Mouse (Mus musculus) G1E (cell line): ENCODE results near the gene Emc10. TPM values are rescaled to one million over a fixed set of nuclear protein-coding genes. Genes with fewer than 3 reads are reported as not detected.

Experiments
- ATAC-seq: 2 replicates; pipeline ENCODE4 v1.8.0; 2016; ENCODE audit warnings: mild to moderate bottlenecking; ENCODE audit not compliant: insufficient number of reproducible peaks, poor library complexity, low FRiP score, severe bottlenecking; ENCODE audit errors: extremely low read depth
- DNase-seq: peaks from one replicate; pipeline ENCODE4 v3.0.0; 2012; ENCODE audit warnings: low spot score
- H3K27me3 ChIP-seq: 2 replicates; pipeline ENCODE4 v1.6.1; 2012; ENCODE audit warnings: mild to moderate bottlenecking, low read length, inconsistent platforms; ENCODE audit not compliant: insufficient read depth
- H3K36me3 ChIP-seq: replicated peaks from 2 replicates; pipeline ENCODE3; 2012; ENCODE audit warnings: mild to moderate bottlenecking, inconsistent platforms
- H3K4me1 ChIP-seq: 2 replicates; pipeline ENCODE4 v1.6.1; 2012; ENCODE audit warnings: low read depth, low read length, inconsistent platforms, mixed read lengths; ENCODE audit not compliant: insufficient read depth
- H3K4me3 ChIP-seq: 2 replicates; pipeline ENCODE4 v1.5.1; 2012; ENCODE audit warnings: low read depth, mild to moderate bottlenecking, inconsistent platforms, low read length, moderate library complexity, mixed read lengths
- H3K9me3 ChIP-seq: replicated peaks from 2 replicates; pipeline ENCODE4 v1.6.1; 2012; ENCODE audit warnings: inconsistent platforms
- CTCF ChIP-seq: IDR thresholded peaks from 2 replicates; pipeline ENCODE4 v1.5.1; 2012; ENCODE audit warnings: low read depth, low read length, inconsistent platforms, mixed read lengths
- GATA1 ChIP-seq: IDR thresholded peaks from 2 replicates; pipeline ENCODE4 v1.6.1; 2012; ENCODE audit warnings: borderline replicate concordance, low read length, inconsistent platforms, mixed read lengths
- GATA2 ChIP-seq: IDR thresholded peaks from 2 replicates; pipeline ENCODE4 v1.6.1; 2012; ENCODE audit warnings: low read depth, low read length, inconsistent platforms, borderline replicate concordance
- POLR2AphosphoS5 ChIP-seq: IDR thresholded peaks from 2 replicates; pipeline ENCODE4 v1.6.1; 2012; ENCODE audit warnings: low read depth, low read length, inconsistent platforms; ENCODE audit not compliant: insufficient replicate concordance
- TAL1 ChIP-seq: conservative IDR thresholded peaks from 2 replicates; pipeline ENCODE4 v1.6.1; 2012; ENCODE audit warnings: low read depth, low read length, inconsistent platforms, mixed read lengths
- polyA plus RNA-seq: library from polyadenylated mRNA; stranded (reverse); fragments of >175 nt; gene quantifications from 2 replicates; pipeline ENCODE4 v1.2.3, GENCODE M21; 2012
- total RNA-seq, 2 experiments: library from RNA; stranded (forward) in 1 of 2; stranded (reverse) in 1 of 2; fragments of 200-1000 nt in 1 of 2; fragments of >200 nt in 1 of 2; fragmentation: Nextera tagmentation in 1 of 2; gene quantifications; 2 replicates each; pipeline ENCODE4 v1.2.3; 2014 to 2017

The Emc10 gene
- total and polyA plus RNA-seq, 3 experiments = 19.0 to 147 (median 33.3) TPM

DNA sequence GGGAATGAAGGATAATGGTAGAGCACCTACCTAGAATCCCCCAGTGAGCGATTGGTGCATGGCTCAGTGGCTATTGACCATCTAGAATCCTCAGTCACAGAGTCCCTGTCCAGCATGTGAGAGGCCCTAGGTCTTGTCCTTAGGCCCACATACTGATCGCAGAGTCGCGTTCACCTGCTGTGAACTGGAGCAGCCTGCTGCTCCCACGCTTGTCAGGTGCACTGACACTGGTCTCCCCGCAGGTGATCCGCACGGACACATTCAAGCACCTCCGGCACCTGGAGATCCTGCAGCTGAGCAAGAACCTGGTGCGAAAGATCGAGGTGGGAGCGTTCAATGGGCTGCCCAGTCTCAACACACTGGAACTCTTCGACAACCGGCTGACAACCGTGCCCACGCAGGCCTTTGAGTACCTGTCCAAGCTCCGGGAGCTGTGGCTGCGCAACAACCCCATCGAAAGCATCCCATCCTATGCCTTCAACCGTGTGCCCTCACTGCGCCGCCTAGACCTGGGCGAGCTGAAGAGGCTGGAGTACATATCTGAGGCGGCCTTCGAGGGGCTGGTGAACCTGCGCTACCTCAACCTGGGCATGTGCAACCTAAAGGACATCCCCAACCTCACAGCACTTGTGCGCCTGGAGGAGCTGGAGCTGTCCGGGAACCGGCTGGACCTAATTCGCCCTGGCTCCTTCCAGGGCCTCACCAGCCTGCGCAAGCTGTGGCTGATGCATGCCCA is 35.4 kb downstream of the Emc10 start:
- TF ChIP-seq GATA2 (no peak), CTCF (no peak), TAL1 (no peak), GATA1 (no peak), POLR2AphosphoS5 (no peak)
- Histone ChIP-seq H3K4me1 (peaks cover 7% of the 10 kb centered on the region), H3K36me3 (no peaks in the 10 kb centered on the region), H3K4me3 (no peak overlapping the region), H3K9me3 (peaks cover 12% of the 10 kb centered on the region; the same call in 1 of the 2 replicates), H3K27me3 (peaks cover 28% of the 10 kb centered on the region; the same call in 1 of the 2 replicates)
- ATAC-seq (no peak), DNase-seq (no peak)

DNA sequence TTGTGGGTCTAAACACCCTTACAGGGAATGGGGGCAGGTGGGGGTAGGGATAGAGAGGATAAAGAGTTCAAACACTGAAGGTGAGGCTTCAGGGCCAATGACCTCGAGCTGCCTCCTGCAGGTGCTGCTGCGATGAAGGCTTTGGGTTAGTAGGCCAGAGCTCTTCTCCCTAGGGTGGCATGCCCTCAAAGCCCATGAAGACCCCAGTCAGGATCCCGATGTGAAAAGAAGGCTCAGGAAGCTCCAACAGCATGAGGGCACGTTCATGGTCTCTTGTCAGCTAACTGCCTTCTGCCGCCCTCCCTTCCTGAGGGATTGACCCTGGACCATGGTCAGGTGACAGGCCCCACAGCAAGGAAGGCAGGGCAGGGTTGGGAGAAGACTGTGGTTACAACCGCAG is 36.3 kb downstream of the Emc10 start:
- Histone ChIP-seq H3K9me3 (peaks cover 12% of the 10 kb centered on the region; the same call in 1 of the 2 replicates), H3K4me3 (no peak overlapping the region), H3K4me1 (peaks cover 7% of the 10 kb centered on the region), H3K36me3 (no peaks in the 10 kb centered on the region), H3K27me3 (peaks cover 28% of the 10 kb centered on the region; the same call in 1 of the 2 replicates)
- TF ChIP-seq GATA2 = no peak
- TF ChIP-seq TAL1 = no peak
- no peak for TF ChIP-seq GATA1
- TF ChIP-seq POLR2AphosphoS5 = no peak
- no peak for TF ChIP-seq CTCF
- DNase-seq = no peak
- ATAC-seq = no peak

- Histone ChIP-seq H3K4me1 (peaks cover 5% of the 10 kb centered on the region), H3K4me3 (no peak overlapping the region), H3K9me3 (peaks cover 2% of the 10 kb centered on the region; the same call in 1 of the 2 replicates), H3K27me3 (peaks cover 30% of the 10 kb centered on the region; the same call in 1 of the 2 replicates), H3K36me3 (no peaks in the 10 kb centered on the region)
- no peak for TF ChIP-seq GATA2
- TF ChIP-seq GATA1 = no peak
- TF ChIP-seq TAL1 = no peak
- TF ChIP-seq CTCF = no peak
- TF ChIP-seq POLR2AphosphoS5 = no peak
- ATAC-seq = no peak
- no peak for DNase-seq
Observed at GRCm38 (mm10) chr7:44456302-44456701, 40.0 kb downstream of the Emc10 start.

DNA sequence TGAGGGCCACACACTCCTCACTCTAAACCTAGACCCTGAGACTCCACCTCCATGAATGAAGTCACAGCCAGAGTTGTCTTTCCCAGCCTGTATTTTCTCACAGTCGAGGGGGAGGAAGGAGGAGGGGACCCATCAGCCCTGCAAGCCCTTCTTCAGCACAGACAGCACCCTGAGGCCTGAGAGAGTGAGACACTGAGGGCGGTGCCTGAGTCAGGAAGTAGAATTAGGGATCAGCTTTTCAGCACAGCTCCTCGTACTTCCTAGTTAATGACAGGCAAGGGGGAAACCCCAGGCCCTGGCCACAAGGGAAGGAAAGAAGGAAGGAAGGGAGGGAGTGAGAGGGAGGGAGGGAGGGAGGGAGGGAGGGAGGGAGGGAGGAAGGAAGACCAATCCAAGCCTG is 43.1 kb downstream of the Emc10 start:
- Histone ChIP-seq H3K4me1 (peaks cover 5% of the 10 kb centered on the region), H3K27me3 (peaks cover 17% of the 10 kb centered on the region; the same call in 1 of the 2 replicates), H3K36me3 (no peaks in the 10 kb centered on the region), H3K9me3 (no peaks in the 10 kb centered on the region), H3K4me3 (no peak overlapping the region)
- TF ChIP-seq GATA1 (no peak), TAL1 (no peak), POLR2AphosphoS5 (no peak), CTCF (no peak), GATA2 (no peak)
- no peak for ATAC-seq
- DNase-seq = no peak

DNA sequence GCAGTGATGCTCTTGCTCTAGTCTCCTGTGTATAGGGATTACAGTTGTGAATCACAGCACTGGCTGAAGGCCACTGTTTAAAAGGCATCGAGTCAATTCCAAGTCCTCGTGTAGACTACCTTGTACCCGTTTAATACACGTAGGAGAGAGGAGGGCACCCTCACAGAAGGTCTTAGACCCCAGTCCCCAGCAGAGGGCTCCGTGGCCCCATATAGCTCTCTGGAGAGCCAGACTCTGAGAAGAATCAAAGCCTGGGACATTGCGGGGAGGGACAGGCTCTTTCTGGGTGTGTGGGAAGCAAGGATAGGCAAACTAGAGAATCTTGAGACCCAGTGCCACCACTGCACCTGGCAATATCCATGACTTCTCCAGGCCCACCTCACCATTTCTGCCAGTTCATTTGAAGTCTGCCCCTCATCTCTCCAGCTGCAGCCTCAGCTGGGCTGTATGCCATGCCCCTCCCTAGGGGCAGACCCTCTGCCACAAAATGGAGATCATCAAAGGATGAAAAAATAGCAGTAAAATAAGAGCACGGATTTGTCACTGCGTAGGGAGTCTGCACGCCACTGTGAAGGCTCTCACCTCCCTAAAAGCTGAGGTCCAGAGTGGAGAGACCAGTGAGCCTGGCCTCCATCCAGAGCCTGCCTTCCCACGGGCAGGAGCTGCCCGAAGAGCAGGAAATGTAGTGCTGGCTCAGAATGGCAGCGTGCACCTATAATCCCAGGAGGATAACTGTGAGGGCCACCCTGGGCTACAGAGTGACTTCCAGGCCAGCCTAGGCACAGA is 50.1 kb downstream of the Emc10 start:
- H3K4me1 ChIP-seq = no peaks in the 10 kb centered on the region; the same call in 1 of the 2 replicates
- no peaks in the 10 kb centered on the region for H3K9me3 ChIP-seq
- peaks cover 38% of the 10 kb centered on the region; the same call in 1 of the 2 replicates for H3K27me3 ChIP-seq
- H3K4me3 ChIP-seq = no peak overlapping the region
- H3K36me3 ChIP-seq = no peaks in the 10 kb centered on the region
- ATAC-seq = no peak
- no peak for DNase-seq
- TF ChIP-seq TAL1 (no peak), GATA1 (no peak), GATA2 (no peak), CTCF (no peak), POLR2AphosphoS5 (no peak)

DNA sequence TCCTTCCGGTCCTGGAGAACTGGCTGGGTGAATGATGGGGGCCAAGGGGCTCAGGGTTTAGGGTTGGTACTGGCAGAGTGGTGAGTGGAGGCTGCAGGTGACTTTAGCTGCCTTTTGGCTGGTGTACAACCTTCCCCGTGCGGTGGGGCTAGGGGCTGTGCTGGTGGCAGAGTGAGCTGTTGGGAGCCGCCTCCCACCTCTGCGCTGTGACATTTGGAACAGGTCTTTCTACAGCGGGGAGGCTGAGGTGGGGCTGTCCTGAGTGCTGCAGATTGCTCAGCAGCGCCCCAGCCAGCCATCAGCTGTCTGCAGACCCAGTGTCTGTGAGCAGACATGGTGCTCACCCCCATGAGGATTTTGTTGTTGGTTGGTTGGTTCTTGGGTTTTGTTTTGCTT is 50.8 kb downstream of the Emc10 start:
- DNase-seq = no peak
- Histone ChIP-seq H3K36me3 (no peaks in the 10 kb centered on the region), H3K27me3 (peaks cover 38% of the 10 kb centered on the region), H3K4me1 (no peaks in the 10 kb centered on the region; the same call in 1 of the 2 replicates), H3K9me3 (no peaks in the 10 kb centered on the region), H3K4me3 (no peak overlapping the region)
- no peak for ATAC-seq
- no peak for TF ChIP-seq GATA2
- TF ChIP-seq TAL1 = no peak
- TF ChIP-seq CTCF = no peak
- no peak for TF ChIP-seq GATA1
- TF ChIP-seq POLR2AphosphoS5 = no peak
